Mouse (Mus musculus): Measurements from ENCODE around the gene Cdrt4. TPM values are rescaled to one million over a fixed set of nuclear protein-coding genes. Genes with fewer than 3 reads are reported as not detected.

Gene Cdrt4
- total RNA-seq, 2 experiments from 2014 or later = 0.73 TPM; not detected in 1

- DNase-seq (ENCODE audit: low spot score in 2 of 2) = no peak
These were observed 44.9 kb downstream of the Cdrt4 start for GRCm38 (mm10) chr11:62995755-62996521.

GRCm38 (mm10) chr11:62996522-62996898, 45.5 kb downstream of the Cdrt4 start:
- no peak for DNase-seq (ENCODE audit: low spot score in 2 of 2)

GRCm38 (mm10) chr11:62997039-62997717, 46.2 kb downstream of the Cdrt4 start:
- no peak for DNase-seq (ENCODE audit: low spot score in 2 of 2)

DNA sequence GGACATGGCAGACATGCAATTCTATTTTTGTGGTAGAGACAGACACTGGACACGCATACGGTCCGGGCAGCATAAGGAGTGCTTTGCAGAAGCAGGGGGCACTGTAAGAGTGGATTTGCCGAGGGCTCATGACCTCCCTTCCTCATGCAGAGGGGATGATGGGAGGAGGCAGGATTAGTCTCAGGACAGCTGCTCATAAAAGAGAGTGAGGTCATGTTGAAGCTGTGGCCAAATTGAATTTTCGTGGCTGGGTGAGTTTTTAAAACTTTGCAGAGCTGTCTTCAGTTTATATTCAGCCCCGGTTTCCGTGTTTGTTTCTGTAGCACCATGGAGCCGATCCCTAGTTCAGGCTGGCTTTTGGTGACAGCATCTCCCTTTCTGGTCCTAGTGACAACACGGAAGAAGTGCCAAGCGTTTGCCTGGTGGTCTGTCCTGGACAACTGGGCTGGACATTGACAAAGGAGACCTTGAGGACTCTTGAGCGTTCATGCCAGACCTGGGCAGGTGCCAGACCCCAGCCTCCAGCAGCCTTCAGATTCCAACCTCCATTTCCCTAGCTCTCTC, 46.8 kb downstream of the Cdrt4 start:
- DNase-seq (ENCODE audit: low spot score in 2 of 2) = peak; percentile 26 to 34

DNA sequence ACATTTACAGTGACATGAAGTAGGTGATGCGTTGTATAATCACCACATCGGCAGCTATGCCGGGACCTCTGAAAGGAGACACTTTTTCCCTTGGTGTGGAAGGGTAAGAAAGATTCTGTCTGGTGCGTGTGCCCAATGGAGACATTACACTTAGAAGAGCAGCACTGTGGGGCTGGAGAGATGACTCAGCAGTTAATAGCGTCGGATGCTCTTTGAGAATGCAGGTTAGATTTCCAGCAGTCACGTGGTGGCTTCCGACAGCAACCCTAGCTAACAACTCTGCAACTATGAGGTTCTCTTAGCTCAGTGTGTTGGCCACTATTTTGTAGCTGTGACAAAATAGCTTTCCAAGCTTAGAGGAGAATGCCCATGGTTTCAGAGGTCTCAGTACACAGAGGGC, 49.1 kb downstream of the Cdrt4 start:
- DNase-seq (ENCODE audit: low spot score in 2 of 2) = no peak

DNA sequence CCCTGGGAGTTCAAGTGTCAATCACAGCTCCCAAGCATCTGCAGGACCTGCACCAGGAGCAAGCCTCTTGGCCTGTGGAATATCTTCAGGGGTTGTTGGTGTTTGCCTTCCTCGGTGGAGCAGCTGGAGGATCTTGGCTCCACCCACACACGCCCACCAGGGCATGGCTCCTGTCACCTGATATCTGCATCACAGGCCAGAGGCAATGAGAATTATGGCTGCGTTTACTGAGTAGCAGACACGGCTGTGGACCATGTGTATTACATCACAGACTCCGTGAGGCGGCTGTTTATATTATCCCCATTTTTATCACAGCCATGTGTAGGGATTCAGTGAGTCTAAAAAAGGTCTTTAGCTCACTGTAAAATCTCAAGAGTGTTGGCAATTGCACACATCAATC, 53.6 kb downstream of the Cdrt4 start:
- no peak for DNase-seq (ENCODE audit: low spot score in 2 of 2)

- DNase-seq (ENCODE audit: low spot score in 2 of 2) = no peak
These were observed 56.4 kb downstream of the Cdrt4 start for GRCm38 (mm10) chr11:63007376-63007775.

DNA sequence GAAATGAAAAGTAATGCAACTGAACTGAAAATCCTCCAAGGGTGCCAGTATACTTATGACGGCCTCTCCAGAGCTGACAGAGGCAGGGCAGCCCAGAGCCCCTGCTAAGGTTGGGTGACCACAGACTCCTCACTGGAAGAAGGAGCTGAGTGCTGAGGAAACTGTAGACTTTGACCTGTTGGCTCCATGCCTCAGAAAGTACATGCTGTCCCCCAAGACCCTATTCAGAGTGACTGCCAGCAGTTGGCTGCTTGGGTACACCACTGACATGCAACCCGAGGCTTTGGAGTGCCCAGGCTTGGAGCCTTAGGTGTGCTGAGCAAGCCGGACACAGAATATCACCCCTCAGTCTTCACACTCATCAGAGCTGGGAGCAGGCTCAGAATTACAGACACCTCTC, 57.0 kb downstream of the Cdrt4 start:
- DNase-seq (ENCODE audit: low spot score in 2 of 2) = no peak

DNA sequence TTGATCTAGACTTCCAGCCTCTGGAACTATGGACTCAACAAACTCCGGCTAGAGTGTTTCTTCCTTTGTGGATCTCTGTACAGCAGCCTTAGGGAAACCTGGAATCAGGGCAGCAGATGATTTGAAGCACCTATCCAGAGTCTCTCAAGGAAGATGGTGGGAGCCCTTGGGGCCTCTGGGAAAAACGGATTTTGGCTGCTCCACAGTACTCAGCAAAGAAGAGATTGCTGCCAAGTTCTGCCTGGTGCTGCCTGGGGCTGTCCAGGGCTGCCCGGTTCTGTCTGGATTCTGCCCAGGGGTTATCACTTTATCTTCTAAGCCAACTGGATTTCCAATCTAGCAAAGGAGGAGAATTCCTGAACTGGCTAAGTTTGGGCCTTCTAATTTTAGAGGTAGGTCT, 58.8 kb downstream of the Cdrt4 start:
- DNase-seq (ENCODE audit: low spot score in 2 of 2) = no peak

GRCm38 (mm10) chr11:63017327-63018082, 66.5 kb downstream of the Cdrt4 start:
- DNase-seq (ENCODE audit: low spot score in 2 of 2) = no peak

DNA sequence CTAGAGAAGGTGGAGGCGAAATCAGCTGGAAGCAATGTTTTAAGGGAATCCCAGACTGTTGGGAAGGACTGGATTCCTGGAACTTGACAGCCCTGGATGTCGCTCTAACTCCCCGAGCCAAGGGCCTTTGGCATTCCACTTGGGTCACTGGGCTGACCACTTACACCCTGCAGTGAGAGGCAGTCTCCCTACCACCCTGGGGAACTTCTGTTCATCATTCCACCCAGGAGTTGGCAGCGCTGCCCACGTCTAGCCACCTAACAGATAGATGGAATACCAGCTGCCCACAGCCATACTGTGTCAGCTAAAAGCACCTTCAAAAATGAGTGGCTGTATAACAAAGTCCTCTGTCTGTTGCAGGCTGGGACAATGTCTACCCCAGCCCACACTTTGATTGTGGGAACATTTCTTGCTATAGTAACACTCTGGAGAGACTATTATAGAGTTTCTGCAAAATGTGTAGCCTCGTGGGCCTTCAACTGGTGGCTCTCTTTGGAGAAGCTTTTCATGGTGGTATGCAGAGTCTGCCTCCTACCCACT, 67.2 kb downstream of the Cdrt4 start:
- DNase-seq (ENCODE audit: low spot score in 2 of 2) = no peak

- no peak for DNase-seq (ENCODE audit: low spot score in 2 of 2)
These were observed 69.6 kb downstream of the Cdrt4 start for GRCm38 (mm10) chr11:63020633-63021032.

- DNase-seq (ENCODE audit: low spot score in 2 of 2) = no peak
These were observed 70.3 kb downstream of the Cdrt4 start for GRCm38 (mm10) chr11:63021141-63021806.

- no peak for DNase-seq (ENCODE audit: low spot score in 2 of 2)
These were observed 72.5 kb downstream of the Cdrt4 start for GRCm38 (mm10) chr11:63023461-63023860.

- no peak for DNase-seq (ENCODE audit: low spot score in 2 of 2)
These were observed 73.1 kb downstream of the Cdrt4 start for GRCm38 (mm10) chr11:63024136-63024535.

- no peak for DNase-seq (ENCODE audit: low spot score in 2 of 2)
These were observed 74.5 kb downstream of the Cdrt4 start for GRCm38 (mm10) chr11:63025476-63025875.

DNA sequence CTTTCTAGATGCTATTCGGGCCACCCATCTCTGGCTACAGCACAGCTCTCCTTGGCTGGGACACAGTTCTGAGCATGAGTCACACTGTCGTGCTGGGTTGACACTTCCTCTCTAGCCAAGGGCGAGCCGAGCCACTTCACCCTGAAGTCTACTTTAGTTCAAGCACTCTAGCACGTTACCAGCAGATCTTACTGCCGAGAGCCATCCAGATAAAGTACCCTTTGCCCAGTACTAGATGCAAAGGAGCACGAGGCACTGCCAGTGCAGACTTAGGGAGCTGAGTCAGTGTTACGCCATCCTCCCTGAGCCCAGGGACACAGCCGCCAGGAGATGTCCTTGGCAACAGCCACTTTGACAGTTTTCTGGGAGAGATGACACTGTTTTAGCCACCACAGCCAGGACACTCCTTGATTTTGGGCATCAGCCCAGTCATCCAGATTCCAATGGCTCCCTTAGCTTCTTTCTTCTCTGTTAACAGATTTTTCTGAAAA, 75.7 kb downstream of the Cdrt4 start:
- DNase-seq (ENCODE audit: low spot score in 2 of 2) = peak in 1 of 2 experiments; percentile 27

GRCm38 (mm10) chr11:63028131-63028530, 77.1 kb downstream of the Cdrt4 start:
- DNase-seq (ENCODE audit: low spot score in 2 of 2) = no peak

DNA sequence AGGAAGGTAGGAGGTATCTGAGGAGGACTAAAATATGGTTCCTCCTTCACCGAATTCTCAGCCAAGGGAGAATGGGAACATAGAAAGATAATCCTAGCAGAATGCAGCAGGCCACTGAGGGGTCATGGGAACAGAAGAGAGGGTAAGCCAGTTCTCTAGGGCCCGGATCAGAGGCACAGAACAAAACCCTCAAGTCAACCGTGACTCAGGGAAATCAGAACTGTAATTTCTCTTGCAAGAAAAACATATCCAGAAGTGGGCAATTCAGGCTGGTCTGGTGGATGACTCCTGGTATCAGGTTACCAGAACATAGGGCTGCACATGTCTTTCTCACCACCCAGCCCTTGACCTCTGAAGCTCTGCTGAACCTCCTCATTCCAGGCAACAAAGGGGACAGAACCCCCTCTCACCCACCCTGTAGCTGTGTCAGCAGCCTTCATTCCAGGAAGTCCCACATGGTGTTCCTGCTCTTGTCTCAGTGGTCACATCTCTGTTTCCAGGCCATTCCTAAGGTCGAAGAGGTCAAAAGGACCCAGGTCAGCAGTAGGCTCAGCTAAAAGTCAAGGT, 78.2 kb downstream of the Cdrt4 start:
- DNase-seq (ENCODE audit: low spot score in 2 of 2) = no peak

- DNase-seq (ENCODE audit: low spot score in 2 of 2) = no peak
These were observed 78.7 kb downstream of the Cdrt4 start for GRCm38 (mm10) chr11:63029721-63030120.

All from adrenal gland, postnatal 4 days (tissue).